Mouse (Mus musculus) olfactory bulb, adult 2 months (tissue): ENCODE results near the gene Chd4.

Source experiments
- CTCF ChIP-seq: fragments of 200-500 bp; IDR thresholded peaks from 2 replicates; pipeline ENCODE4 v1.5.1; 2012; ENCODE audit warnings: low read depth, mild to moderate bottlenecking, low read length, moderate library complexity; ENCODE audit not compliant: insufficient read depth
- POLR2A ChIP-seq: fragments of 200-500 bp; IDR thresholded peaks from 2 replicates; pipeline ENCODE4 v1.6.1; 2012; ENCODE audit warnings: mild to moderate bottlenecking, low read depth, low read length, moderate library complexity; ENCODE audit not compliant: insufficient read depth

- no peak for TF ChIP-seq POLR2A
- no peak for TF ChIP-seq CTCF
These were observed 63.2 kb downstream of the Chd4 start for GRCm38 (mm10) chr6:125158944-125159492.
